Mouse (Mus musculus) kidney, embryonic 16.5 days (tissue): ENCODE measurements around the gene Fhad1. TPM values are rescaled to one million over a fixed set of nuclear protein-coding genes. Genes with fewer than 3 reads are reported as not detected.

Experiments used
- ATAC-seq: fragments of 200-750 bp; cut with Nextera tagmentation; 2 replicates; pipeline ENCODE4 v1.8.0; 2017; ENCODE audit warnings: moderate TSS enrichment; ENCODE audit not compliant: low FRiP score, low TSS enrichment
- H3K27ac ChIP-seq: fragments of 300-500 bp; sonication (generic); 2 replicates; pipeline ENCODE4 v1.5.1; 2014; ENCODE audit warnings: low read length
- H3K27me3 ChIP-seq: fragments of 300-500 bp; sonication (generic); 2 replicates; pipeline ENCODE4 v1.6.1; 2014; ENCODE audit warnings: low read length, control low read depth, mixed read lengths; ENCODE audit not compliant: insufficient read depth
- H3K36me3 ChIP-seq: fragments of 300-500 bp; sonication (generic); 2 replicates; pipeline ENCODE4 v1.6.1; 2014; ENCODE audit warnings: low read length, control low read depth, mixed read lengths; ENCODE audit not compliant: insufficient read depth
- H3K4me1 ChIP-seq: fragments of 300-500 bp; sonication (generic); 2 replicates; pipeline ENCODE4 v1.6.1; 2014; ENCODE audit warnings: low read length, control low read depth, mixed read lengths; ENCODE audit not compliant: insufficient read depth
- H3K4me2 ChIP-seq: fragments of 300-500 bp; sonication (generic); replicated peaks from 2 replicates; pipeline ENCODE4 v1.6.1; 2014; ENCODE audit warnings: low read depth, low read length
- H3K4me3 ChIP-seq: fragments of 300-500 bp; sonication (generic); 2 replicates; pipeline ENCODE4 v1.5.1; 2014; ENCODE audit warnings: mild to moderate bottlenecking, low read length
- H3K9ac ChIP-seq: fragments of 300-500 bp; sonication (generic); replicated peaks from 2 replicates; pipeline ENCODE4 v1.6.1; 2014; ENCODE audit warnings: low read length
- H3K9me3 ChIP-seq: fragments of 300-500 bp; sonication (generic); 2 replicates; pipeline ENCODE4 v1.6.1; 2016; ENCODE audit warnings: low read length, control low read depth
- WGBS: fragments of 180-500 bp; shearing (Covaris S2); extraction: QIAGEN DNeasy Blood & Tissue Kit; methylation state at CpG from one replicate; pipeline ENCODE4 v1.1.7; 2014; 5-methylcytosine and 5-hydroxymethylcytosine counted together
- polyA plus RNA-seq: library from polyadenylated mRNA; unstranded; fragments of >200 nt; fragmentation: Nextera tagmentation; extraction: Ambion mirVana; gene quantifications from 2 replicates; pipeline ENCODE4 v1.2.1, GENCODE M21; 2015

Gene Fhad1
- polyA plus RNA-seq, result 0.74 and 1.0 TPM in 2 replicates

GRCm38 (mm10) chr4:142014659-142015608 lies at the start of gene Fhad1:
TSS of gene Fhad1 (minus strand) at chr4:142015082.
- WGBS, result under 1% methylated on average over 45 of the region's 46 CpGs

GRCm38 (mm10) chr4:142063057-142063534 lies 48.2 kb upstream of the Fhad1 start:
- Histone ChIP-seq H3K4me3 (no peak overlapping the region), H3K4me1 (peaks cover 42% of the 10 kb centered on the region), H3K4me2 (no peak overlapping the region), H3K36me3 (no peaks in the 10 kb centered on the region), H3K27ac (no peak overlapping the region), H3K9me3 (no peaks in the 10 kb centered on the region), H3K9ac (no peak overlapping the region), H3K27me3 (no peaks in the 10 kb centered on the region)
- WGBS, result 80% methylated on average over 8 of the region's 8 CpGs
- no peak for ATAC-seq

More at GRCm38 (mm10) chr4:142014659-142015608, at the start of gene Fhad1:
- Histone ChIP-seq H3K9ac (peak within 1 kb of the TSS; percentile 54), H3K36me3 (no peaks in the 10 kb centered on the region), H3K4me3 (peak within 1 kb of the TSS; percentile 44), H3K4me2 (peak within 1 kb of the TSS; percentile 64), H3K27ac (0 out of 2 replicates have a peak within 1 kb of the TSS, but pooled peaks have one; percentile 39), H3K27me3 (peaks cover 7% of the 10 kb centered on the region; the same call in 1 of the 2 replicates), H3K4me1 (peaks cover 23% of the 10 kb centered on the region), H3K9me3 (no peaks in the 10 kb centered on the region)
- peak; percentile 94 for ATAC-seq

- Histone ChIP-seq H3K27me3 (no peaks in the 10 kb centered on the region), H3K4me1 (peaks cover 39% of the 10 kb centered on the region), H3K9ac (no peak overlapping the region), H3K9me3 (no peaks in the 10 kb centered on the region), H3K36me3 (no peaks in the 10 kb centered on the region), H3K27ac (no peak overlapping the region), H3K4me2 (no peak overlapping the region), H3K4me3 (no peak overlapping the region)
- ATAC-seq, result no peak
- 73% methylated on average over 23 of the region's 23 CpGs for WGBS
Measured at GRCm38 (mm10) chr4:142061485-142062240, 46.8 kb upstream of the Fhad1 start.

- H3K27ac ChIP-seq, result no peak overlapping the region
- 51% methylated on average over 18 of the region's 18 CpGs for WGBS
- H3K4me1 ChIP-seq, result peaks cover 29% of the 10 kb centered on the region
- H3K4me3 ChIP-seq, result no peak overlapping the region
- H3K9me3 ChIP-seq, result no peaks in the 10 kb centered on the region
- H3K36me3 ChIP-seq, result no peaks in the 10 kb centered on the region
- no peak overlapping the region for H3K4me2 ChIP-seq
- peak; percentile 16; the same call in 1 of the 2 replicates for ATAC-seq
- no peaks in the 10 kb centered on the region for H3K27me3 ChIP-seq
- H3K9ac ChIP-seq, result no peak overlapping the region
Measured at GRCm38 (mm10) chr4:142060455-142061378, 45.8 kb upstream of the Fhad1 start.

- Histone ChIP-seq H3K4me1 (peaks cover 21% of the 10 kb centered on the region), H3K27ac (no peak overlapping the region), H3K36me3 (no peaks in the 10 kb centered on the region), H3K9me3 (no peaks in the 10 kb centered on the region), H3K4me2 (no peak overlapping the region), H3K27me3 (no peaks in the 10 kb centered on the region), H3K4me3 (no peak overlapping the region), H3K9ac (no peak overlapping the region)
- ATAC-seq, result no peak
- WGBS, result 89% methylated on average over 8 of the region's 8 CpGs
Measured at GRCm38 (mm10) chr4:142059841-142060193, 44.9 kb upstream of the Fhad1 start.

GRCm38 (mm10) chr4:142059113-142059840 lies 44.4 kb upstream of the Fhad1 start:
- Histone ChIP-seq H3K4me3 (no peak overlapping the region), H3K4me1 (peaks cover 24% of the 10 kb centered on the region), H3K9ac (no peak overlapping the region), H3K27ac (no peak overlapping the region), H3K27me3 (no peaks in the 10 kb centered on the region), H3K9me3 (no peaks in the 10 kb centered on the region), H3K36me3 (no peaks in the 10 kb centered on the region), H3K4me2 (no peak overlapping the region)
- WGBS, result 84% methylated on average over 13 of the region's 13 CpGs
- ATAC-seq, result no peak

GRCm38 (mm10) chr4:142057529-142058216 lies 42.8 kb upstream of the Fhad1 start:
- no peak for ATAC-seq
- WGBS, result 84% methylated on average over 22 of the region's 22 CpGs
- no peak overlapping the region for H3K27ac ChIP-seq
- no peaks in the 10 kb centered on the region for H3K27me3 ChIP-seq
- no peak overlapping the region for H3K9ac ChIP-seq
- peaks cover 39% of the 10 kb centered on the region for H3K4me1 ChIP-seq
- no peaks in the 10 kb centered on the region for H3K9me3 ChIP-seq
- no peak overlapping the region for H3K4me3 ChIP-seq
- H3K36me3 ChIP-seq, result no peaks in the 10 kb centered on the region
- H3K4me2 ChIP-seq, result no peak overlapping the region

- Histone ChIP-seq H3K9ac (no peak overlapping the region), H3K4me2 (no peak overlapping the region), H3K4me1 (peaks cover 35% of the 10 kb centered on the region), H3K36me3 (no peaks in the 10 kb centered on the region), H3K27me3 (no peaks in the 10 kb centered on the region), H3K9me3 (no peaks in the 10 kb centered on the region), H3K4me3 (no peak overlapping the region), H3K27ac (no peak overlapping the region)
- 88% methylated on average over 8 of the region's 8 CpGs for WGBS
- no peak for ATAC-seq
Measured at GRCm38 (mm10) chr4:142055600-142055999, 40.7 kb upstream of the Fhad1 start.
